Mouse (Mus musculus) CD8-positive naive resting alpha-beta T cell, adult 2 months (primary cell): ENCODE measurements around the gene Bcr.
"Not testable (repeated sequence)": the region's sequence is repeated elsewhere in the genome, so short reads cannot be mapped to it uniquely, and the experiment has no call there.

ENCODE experiments used
- DNase-seq, 2 experiments: peaks; one replicate each; pipeline ENCODE4 v3.0.0; 2022; ENCODE audit warnings: low read depth in 2 of 2, low spot score in 2 of 2

Gene Bcr

DNA sequence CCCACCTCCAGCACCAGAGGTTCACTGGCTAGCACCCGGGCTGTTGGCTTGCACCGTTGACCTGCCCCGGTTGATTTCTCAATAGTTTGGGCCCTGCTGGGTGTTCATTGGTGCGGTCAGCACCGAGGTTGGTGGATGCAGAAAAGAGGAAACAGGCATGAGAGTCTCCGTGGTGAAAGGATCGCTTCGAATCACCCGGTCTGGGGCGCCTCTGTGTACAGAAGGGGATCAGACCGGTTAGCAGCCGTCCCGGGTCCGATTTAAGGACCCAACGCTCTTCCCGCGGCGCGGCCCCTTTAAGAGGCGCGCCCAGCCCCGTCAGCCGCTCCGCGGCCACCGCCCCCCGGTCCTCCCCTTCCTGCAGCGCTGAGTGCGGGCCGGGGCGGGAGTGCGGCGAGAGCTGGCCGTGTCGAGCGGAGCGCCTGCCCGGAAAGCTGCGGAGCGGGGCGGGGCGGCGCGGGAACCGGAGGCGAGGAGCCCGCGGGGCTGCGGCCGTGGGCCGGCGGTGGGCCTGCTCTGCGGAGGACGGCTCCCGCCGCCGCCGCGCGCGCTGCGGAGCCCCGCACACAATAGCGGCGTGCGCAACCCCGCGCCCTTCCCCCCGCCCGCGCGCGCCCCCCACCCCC lies at the start of gene Bcr:
Gene Bcr, plus strand, starts transcription at position 376 of the 626 bp plus-strand sequence.
- peak; percentile 38 to 48 for DNase-seq

DNA sequence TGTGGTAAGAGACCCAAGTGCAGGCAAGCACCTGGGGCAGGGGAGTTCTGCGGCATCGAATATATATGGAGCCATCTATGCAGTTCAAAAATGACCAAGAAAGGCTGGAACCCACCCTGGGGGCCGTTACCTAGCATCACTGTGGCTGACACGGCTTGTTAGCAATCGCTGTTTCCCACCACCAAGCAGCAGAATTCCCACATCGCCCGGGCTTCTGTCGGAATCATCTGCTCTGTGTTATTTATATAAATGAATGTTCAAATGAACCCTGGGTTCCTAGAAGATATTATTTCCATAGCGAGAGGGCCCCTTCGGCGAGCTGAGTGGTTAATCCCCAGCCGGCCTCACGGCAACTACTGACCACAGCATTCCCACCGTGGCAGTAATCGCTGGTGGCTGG lies 49.7 kb upstream of the Bcr start:
- no peak for DNase-seq

GRCm38 (mm10) chr10:75015465-75015864 lies 44.9 kb upstream of the Bcr start:
- DNase-seq, result no peak

GRCm38 (mm10) chr10:75016481-75016880 lies 43.9 kb upstream of the Bcr start:
- DNase-seq, result no peak

- DNase-seq, result no peak
Observed at GRCm38 (mm10) chr10:75020271-75020670, 40.1 kb upstream of the Bcr start.

DNA sequence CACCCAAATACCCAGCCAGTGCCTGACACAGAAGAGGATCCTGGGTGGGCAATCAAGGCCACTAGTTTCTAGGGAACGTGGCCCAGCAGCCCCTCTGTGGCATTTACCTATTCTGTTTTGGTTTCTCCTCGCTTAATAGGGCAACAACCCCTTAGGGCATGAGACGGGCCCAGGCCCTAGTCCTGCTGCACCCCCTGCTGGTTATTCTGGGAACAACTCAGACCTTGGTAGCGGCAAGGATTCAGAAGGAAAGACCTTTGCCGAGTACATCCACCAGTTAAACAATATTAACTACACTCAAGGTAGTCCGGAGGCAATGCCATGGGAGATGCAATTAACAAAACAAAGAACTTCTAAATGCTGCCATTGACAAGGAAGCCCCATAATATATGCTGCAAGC lies 39.3 kb upstream of the Bcr start:
- DNase-seq, result peak; percentile 14 to 48

GRCm38 (mm10) chr10:75026491-75026890 lies 33.9 kb upstream of the Bcr start:
- DNase-seq, result no peak

DNA sequence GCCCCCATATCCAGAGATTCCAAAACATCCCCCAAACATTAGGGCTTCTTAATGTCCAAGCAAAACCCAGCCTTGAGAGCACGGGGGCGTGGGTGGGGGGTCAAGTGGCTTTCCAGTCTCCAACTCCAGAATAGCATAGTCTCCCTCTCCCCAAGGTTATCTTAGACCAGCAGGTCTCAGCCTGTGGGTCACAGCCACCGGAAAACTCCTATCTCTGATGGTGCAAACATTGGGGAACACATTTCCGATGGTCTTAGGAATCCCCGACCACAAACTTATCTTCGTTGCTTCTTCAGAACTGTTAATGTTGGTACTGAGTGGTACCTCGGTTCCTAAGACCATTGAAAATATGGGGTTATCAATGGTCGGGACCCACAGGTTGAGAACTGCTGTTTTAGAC lies 31.6 kb upstream of the Bcr start:
- DNase-seq, result no peak

DNA sequence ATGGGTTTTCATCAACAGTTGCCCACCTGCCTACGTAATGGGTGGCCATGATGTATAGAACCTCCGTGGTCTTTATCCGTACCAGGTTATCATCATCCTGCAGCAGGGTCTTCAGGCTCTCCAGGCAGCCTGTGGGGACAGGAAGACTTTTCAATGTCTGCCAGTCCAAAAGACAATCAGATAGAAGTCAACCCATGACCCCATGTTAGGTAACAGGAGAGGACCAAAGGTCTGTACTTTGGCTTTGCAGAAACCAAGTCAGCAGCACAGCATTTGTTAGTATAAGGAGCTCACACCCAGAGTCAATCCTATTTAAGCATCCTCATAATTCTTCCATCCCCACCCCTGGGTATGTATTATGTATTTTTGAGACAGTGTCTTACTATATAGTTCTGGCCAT lies 30.7 kb upstream of the Bcr start:
- DNase-seq, result no peak

- no peak for DNase-seq
Observed at GRCm38 (mm10) chr10:75030234-75030633, 30.2 kb upstream of the Bcr start.

DNA sequence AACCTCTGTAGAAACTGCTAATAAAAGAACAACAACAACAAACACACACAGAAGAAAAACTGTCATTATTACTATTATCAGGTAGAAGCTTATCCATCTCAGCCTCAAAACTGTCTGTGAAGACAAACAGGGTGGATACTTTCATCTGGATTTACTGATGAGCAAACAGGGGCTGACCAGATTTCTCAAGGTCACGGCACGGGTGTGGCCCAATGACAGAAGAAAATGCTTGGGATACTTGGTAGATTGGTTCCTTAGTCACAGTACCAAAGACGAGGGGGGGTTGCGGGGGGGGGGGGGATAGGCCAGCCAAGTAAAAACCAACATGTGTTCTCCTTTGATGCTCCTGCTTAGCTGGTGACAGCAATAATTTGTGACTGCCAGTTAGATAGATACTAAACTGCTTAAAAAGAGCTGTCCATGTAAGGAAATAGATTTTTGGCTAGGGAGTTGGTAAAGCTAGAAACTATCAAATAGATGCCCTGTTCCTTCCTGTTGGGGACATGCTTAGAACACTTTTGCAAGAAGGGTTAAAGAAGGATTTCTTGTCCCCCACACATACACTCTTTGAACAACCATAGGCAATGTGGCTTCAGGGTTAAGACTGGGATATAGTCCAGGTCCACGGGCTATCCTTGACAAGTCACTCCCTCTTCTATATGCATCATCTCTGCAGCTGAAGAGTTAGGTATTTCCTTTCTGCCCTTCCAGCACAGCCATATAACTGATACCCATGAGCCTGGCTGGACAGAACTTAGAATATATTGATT lies 28.9 kb upstream of the Bcr start:
- no peak for DNase-seq

- DNase-seq, result no peak
Observed at GRCm38 (mm10) chr10:75032395-75032794, 28.0 kb upstream of the Bcr start, which contains the start of gene Rsph14. Gene Rsph14 (minus strand): TSS chr10:75032586.

- DNase-seq, result peak; percentile 37 to 56
Observed at GRCm38 (mm10) chr10:75036883-75037379, 23.5 kb upstream of the Bcr start, which contains the start of gene Rab36. Gene Rab36 (plus strand): TSS chr10:75037058.

DNA sequence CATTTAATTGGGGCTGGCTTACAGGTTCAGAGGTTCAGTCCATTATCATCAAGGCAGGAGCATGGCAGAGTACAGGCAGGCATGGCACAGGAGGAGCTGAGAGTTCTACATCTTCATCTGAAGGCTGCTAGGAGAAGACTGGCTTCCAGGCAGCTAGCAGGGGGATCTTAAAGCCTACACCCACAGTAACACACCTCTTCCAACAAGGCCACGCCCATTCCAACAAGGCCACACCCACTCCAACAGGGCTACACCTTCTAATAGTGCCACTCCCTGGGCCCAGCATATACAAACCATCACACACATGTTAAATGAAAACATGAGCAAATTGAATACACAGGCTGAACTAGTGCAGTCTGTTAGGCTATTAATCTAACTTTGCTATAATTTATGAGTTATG lies 18.3 kb upstream of the Bcr start:
- not testable (repeated sequence) for DNase-seq

- no peak for DNase-seq
Observed at GRCm38 (mm10) chr10:75044459-75044858, 15.9 kb upstream of the Bcr start.

DNA sequence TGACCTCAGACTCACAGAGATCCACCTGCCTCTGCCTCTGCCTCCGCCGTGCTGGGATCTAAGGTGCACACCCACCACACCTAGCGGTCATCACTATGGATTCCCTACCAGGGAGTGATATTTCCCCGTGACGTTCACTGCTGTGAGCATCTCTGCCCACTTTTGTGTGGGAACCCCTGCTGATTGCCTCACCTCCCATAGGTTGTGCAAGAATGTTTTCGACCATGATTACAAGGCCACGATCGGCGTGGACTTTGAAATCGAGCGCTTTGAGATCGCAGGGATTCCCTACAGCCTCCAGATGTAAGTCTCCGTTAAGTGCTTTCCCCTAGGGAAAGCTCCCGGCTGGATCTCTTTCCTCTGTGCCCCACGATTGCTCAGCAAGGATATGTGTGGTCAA lies 14.6 kb upstream of the Bcr start:
- DNase-seq, result no peak

- no peak for DNase-seq
Observed at GRCm38 (mm10) chr10:75048711-75049110, 11.7 kb upstream of the Bcr start.

DNA sequence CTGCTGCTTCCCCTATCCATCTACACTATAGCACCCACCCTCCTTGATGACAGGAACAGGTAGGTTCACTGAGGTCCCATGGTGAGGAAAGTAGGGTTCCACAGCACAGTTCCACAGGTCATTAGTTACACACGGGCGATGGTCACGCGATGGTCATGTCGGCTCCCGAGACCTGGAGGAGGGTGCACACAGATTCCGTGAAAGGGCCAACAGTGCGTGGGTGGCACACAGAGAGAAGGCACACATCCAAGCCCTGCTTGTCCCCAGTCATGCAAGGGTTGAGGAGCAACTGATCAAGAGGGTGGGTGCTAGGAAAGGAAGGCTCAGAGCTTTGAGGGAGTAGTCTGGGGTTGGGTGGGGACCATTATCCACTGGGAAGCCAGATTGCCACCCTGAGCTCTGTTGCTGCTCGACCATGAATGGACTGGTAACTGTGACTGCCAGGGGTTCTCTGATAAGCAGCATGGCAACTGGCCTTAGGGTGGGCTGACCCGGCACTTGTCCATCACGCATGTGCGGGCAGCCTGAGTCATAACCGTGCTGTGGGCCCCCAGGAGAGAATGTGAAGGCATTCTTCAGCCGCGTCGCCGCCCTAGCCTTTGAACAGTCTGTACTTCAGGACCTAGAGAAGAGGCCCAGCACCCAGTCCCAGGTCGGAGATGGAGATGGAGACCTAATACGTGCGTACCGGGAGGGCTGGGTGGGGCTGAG lies 8.9 kb upstream of the Bcr start:
- DNase-seq, result no peak

GRCm38 (mm10) chr10:75052902-75053301 lies 7.5 kb upstream of the Bcr start:
- DNase-seq, result no peak

DNA sequence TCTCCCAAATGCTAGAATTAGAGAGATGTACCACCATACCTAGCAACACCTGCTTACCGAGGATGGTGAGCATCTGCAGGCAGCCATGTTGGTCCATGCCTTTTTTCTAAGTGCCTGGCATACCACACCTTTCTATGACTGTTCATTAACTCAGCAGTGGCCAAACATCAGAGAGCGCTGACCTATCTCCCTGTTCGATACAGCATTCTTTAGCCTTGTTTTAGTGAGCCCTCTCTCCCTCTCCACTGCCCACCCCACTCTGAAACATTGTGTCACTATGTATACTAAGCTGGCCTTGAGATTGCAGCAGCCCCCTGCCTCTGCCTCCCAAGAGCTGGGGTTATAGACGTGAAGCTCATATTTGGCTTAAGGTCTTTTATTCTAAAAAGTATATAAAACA lies 6.7 kb upstream of the Bcr start:
- no peak for DNase-seq

GRCm38 (mm10) chr10:75054125-75054524 lies 6.3 kb upstream of the Bcr start:
- no peak for DNase-seq

DNA sequence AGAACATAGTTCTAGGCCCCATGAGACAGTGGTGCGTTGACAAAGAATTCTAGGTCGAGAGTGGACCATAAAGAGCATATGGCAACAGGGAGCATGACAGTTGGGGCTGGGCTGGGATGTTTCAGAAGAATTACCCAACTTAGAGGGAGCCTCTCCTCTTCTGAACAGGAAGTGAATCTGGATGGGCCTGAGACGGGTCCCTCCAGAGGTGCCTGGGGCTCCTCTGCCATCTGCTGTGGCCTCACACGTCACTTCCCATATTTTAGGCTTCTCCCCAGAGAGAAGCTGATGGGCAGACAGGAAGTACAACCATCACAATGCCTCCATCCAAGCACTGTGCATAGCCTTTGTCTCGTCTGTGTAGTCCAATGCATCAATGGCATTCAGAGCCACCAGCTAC lies 4.7 kb upstream of the Bcr start:
- no peak for DNase-seq
